Mouse (Mus musculus) spleen, adult 2 months (tissue): Measurements from ENCODE around the gene 3110082I17Rik.

Source experiments
- CTCF ChIP-seq: fragments of 200-500 bp; IDR thresholded peaks from 2 replicates; pipeline ENCODE4 v1.5.1; 2011; ENCODE audit warnings: mild to moderate bottlenecking, inconsistent platforms; ENCODE audit not compliant: insufficient read depth, insufficient read length, insufficient replicate concordance; ENCODE audit errors: extremely low read depth
- POLR2A ChIP-seq: fragments of 200-500 bp; IDR thresholded peaks from 2 replicates; pipeline ENCODE4 v1.6.1; 2011; ENCODE audit warnings: low read depth, low read length, inconsistent platforms

DNA sequence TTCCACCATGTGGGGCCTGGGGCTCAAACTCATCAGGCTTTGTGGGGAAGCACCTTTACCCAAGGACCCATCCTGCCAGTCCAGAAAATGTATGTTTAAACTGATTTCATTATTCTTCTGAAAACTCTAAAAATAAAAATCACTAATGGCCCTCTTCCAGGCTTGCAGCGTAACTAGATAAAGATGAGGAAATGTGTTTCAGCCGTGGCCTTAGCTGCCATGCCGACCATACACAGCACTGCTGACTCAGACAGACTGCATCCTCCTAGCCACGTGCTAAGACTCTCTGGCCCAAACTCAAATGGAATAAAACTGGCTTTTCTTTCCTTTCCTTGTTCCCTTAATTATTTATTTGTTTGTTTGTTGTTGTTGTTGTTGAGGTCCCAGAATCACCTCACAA, 4.5 kb upstream of the 3110082I17Rik start:
- TF ChIP-seq CTCF (no peak), POLR2A (no peak)
